In the genomic region with DNA sequence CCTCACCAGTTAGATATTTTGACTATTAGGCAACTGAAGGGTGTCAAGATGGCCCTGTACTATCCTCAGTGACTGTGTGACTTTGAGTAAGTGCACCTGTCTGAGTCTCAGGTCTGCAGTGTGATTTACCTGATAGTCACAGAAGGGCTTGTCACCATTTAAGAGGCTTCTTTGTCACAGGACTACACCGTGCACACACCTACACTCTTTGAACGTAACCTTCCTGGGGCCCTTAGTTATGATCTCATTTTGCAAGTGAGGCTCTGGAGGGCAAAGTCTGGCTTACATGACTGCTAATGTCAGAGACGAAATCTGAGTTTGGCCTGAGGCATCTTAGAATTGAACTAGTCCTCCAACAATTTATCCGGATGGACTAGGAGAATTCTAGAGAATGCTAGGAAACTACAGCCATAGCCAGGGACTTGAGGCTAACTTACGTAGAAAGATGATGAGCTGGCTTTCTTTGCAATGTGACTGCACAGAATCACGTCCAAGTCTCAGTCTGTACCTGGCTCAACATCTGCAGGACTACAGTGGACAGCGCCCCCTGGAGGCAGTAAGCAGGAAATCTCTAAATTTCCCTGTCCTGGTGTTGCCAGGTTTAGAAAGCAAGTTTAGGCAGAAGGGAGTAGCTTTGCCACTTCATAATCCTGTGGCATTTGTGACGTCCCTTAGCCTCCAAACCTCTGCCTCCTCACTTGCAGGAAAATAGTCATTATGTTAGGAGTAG, we compare ENCODE assay signal across 9 mouse cellular contexts. TPM values are rescaled to one million over a fixed set of nuclear protein-coding genes. Genes with fewer than 3 reads are reported as not detected.
DNase-seq lines count a peak whose midpoint lies in the region; ATAC-seq and TF ChIP-seq lines count a peak whose summit lies in the region.
"Had no signal": no experiment of that assay in that cellular context is flagged by ENCODE, and none has a peak within 500 bp of the region (broad histone marks: within the 10 kb centered on the region; RNA-seq: fewer than 3 reads in every experiment).

No protein-coding gene starts in this region.

- H3K4me3 ChIP-seq in heart, adult 2 months = no peak overlapping the region
- H3K4me3 ChIP-seq in heart, embryonic 10.5 days = no peak overlapping the region
- H3K4me3 ChIP-seq: lung, embryonic 15.5 days had no signal

- H3K79me2 ChIP-seq in heart, adult 2 months (replicated peaks; ENCODE audit: control insufficient read depth, insufficient read depth, low read length) = no peaks in the 10 kb centered on the region

- TF ChIP-seq EP300 in heart, adult 2 months (IDR thresholded peaks at IDR 0.05; ENCODE audit: insufficient read depth, low read depth, low read length) = peak; percentile 49; the same call in 1 of the 2 replicates

- WGBS in heart, adult 2 months = 39% methylated on average over 8 of the region's 8 CpGs
- WGBS in heart, embryonic 10.5 days = 41% methylated on average over 8 of the region's 8 CpGs

- no peaks in the 10 kb centered on the region for H3K36me3 ChIP-seq in heart, adult 2 months (ENCODE audit: control insufficient read depth, insufficient read depth, low read length)
- H3K36me3 ChIP-seq in heart, embryonic 10.5 days = no peaks in the 10 kb centered on the region
- H3K36me3 ChIP-seq: lung, embryonic 15.5 days had no signal

- no peak overlapping the region for H3K9ac ChIP-seq in heart, adult 2 months (ENCODE audit: low read depth, low read length)
- H3K9ac ChIP-seq: lung, embryonic 15.5 days had no signal

- H3K27me3 ChIP-seq in heart, adult 2 months (ENCODE audit: control insufficient read depth, insufficient read depth, low read length) = no peaks in the 10 kb centered on the region
- peaks cover 58% of the 10 kb centered on the region for H3K27me3 ChIP-seq in heart, embryonic 10.5 days (ENCODE audit: insufficient read depth, poor library complexity, severe bottlenecking)

- TF ChIP-seq CTCF in heart, adult 2 months (IDR thresholded peaks at IDR 0.05) = peak; percentile 94

- no peak overlapping the region for H3K27ac ChIP-seq in heart, adult 2 months
- H3K27ac ChIP-seq in heart, embryonic 10.5 days = no peak overlapping the region
- H3K27ac ChIP-seq: lung, embryonic 15.5 days had no signal

- peaks cover 5% of the 10 kb centered on the region for H3K4me1 ChIP-seq in heart, adult 2 months (ENCODE audit: control insufficient read depth, insufficient read depth, low read length)
- H3K4me1 ChIP-seq in heart, embryonic 10.5 days = peaks cover 15% of the 10 kb centered on the region

- no peaks in the 10 kb centered on the region for H3K9me3 ChIP-seq in heart, embryonic 10.5 days
- H3K9me3 ChIP-seq: lung, embryonic 15.5 days had no signal

- intact Hi-C loops in heart, adult 2 months (cut with DNase I) = loop anchor here (1.0 to 2.0 kb wide), 3 partner anchors 33 to 362 kb away; no protein-coding TSS in a partner anchor

- ATAC-seq in erythroblast, adult 5-6 weeks (replicated peaks; ENCODE audit: low FRiP score, poor library complexity, severe bottlenecking) = peak; percentile 42; the same call in 1 of the 2 replicates

- no peak for TF ChIP-seq POLR2A in heart, adult 2 months (IDR thresholded peaks at IDR 0.05; ENCODE audit: insufficient read depth, low read depth, low read length)

- DNase-seq in heart, adult 2 months = peak; percentile 36 to 58
- DNase-seq in heart, embryonic 10.5 days (ENCODE audit: low spot score) = no peak
- DNase-seq in CD4-positive helper T cell, adult 2 months (ENCODE audit: low read depth, low spot score) = peak; percentile 50
- DNase-seq in adrenal gland, adult 8-10 months = peak; percentile 19
- DNase-seq in kidney, postnatal 14 days = peak; percentile 46
- DNase-seq in lung, postnatal 25 days (ENCODE audit: low spot score) = peak; percentile 47
- DNase-seq in testis, postnatal 14 days (ENCODE audit: low spot score) = peak; percentile 21

RNA-seq across cellular contexts. Expression of a gene that starts 2.3 kb away (rescaled TPM):
- 1 to 10 TPM; 5.0 to 5.7 TPM for total RNA-seq in heart, adult 2 months (2021)
- polyA plus RNA-seq in heart, adult 2 months (2012; rRNA removed) = 8.3 TPM in 2 replicates
- 0.15 and 0.44 TPM in 2 replicates for polyA plus RNA-seq in heart, embryonic 10.5 days (2016; fragmentation: Nextera tagmentation; extraction: Ambion mirVana)
- total RNA-seq in adrenal gland, adult 8-10 months (2022) = 1 to 10 TPM in 2 of 4 experiments, under 1 TPM in 2; 0.52 to 6.0 (median 2.5) TPM
- not detected in 2 replicates for total RNA-seq in erythroblast, adult 5-6 weeks (2015; ENCODE audit: low replicate concordance)
- not detected in 2 replicates for total RNA-seq in erythroblast, adult 5-6 weeks (2017; ENCODE audit: low replicate concordance)
